Mouse (Mus musculus) left cerebral cortex, adult 6 months (tissue): ENCODE data around the gene Ggt1. TPM values are rescaled to one million over a fixed set of nuclear protein-coding genes. Genes with fewer than 3 reads are reported as not detected.

Experiments
- long read RNA-seq, 2 experiments: library from polyadenylated mRNA; unstranded; transcript quantifications; one replicate each; pipeline ENCODE4 v2.0.0; 2019 to 2020
- polyA plus RNA-seq: library from polyadenylated mRNA; unstranded; fragments of <200 nt; fragmentation: Nextera tagmentation; gene quantifications from 2 replicates; pipeline ENCODE4 v1.2.3, GENCODE M21; 2021

Gene Ggt1
- 1.1 and 1.2 TPM in 2 replicates for polyA plus RNA-seq
- long read RNA-seq, experiment 1, partial matches to known transcripts, result 0 of 7 reads
- long read RNA-seq, experiment 1, other reads (novel, unspliced or antisense), result 7 of 7 reads
- long read RNA-seq, experiment 2, result 0 reads

GRCm38 (mm10) chr10:75561071-75561654 lies at the start of gene Ggt1:
Gene Ggt1, plus strand, starts transcription at chr10:75561604.

GRCm38 (mm10) chr10:75517073-75517757 lies 44.2 kb upstream of the Ggt1 start, which contains the start of gene Snrpd3:
Gene Snrpd3, plus strand, starts transcription at chr10:75517551.

GRCm38 (mm10) chr10:75517758-75518143 lies 43.7 kb upstream of the Ggt1 start, which contains the start of gene Gucd1:
Gene Gucd1, minus strand, starts transcription at chr10:75517972.

GRCm38 (mm10) chr10:75559676-75560548 lies 1.5 kb upstream of the Ggt1 start, which contains the start of gene Lrrc75b:
Gene Lrrc75b, minus strand, starts transcription at chr10:75560330.

GRCm38 (mm10) chr10:75589129-75589528 lies 27.7 kb downstream of the Ggt1 start, which contains the start of gene Ggt5:
Gene Ggt5, plus strand, starts transcription at chr10:75589340.

Other genes with a start within 250 kb of the Ggt1 start
- 30.8 and 41.2 TPM in 2 replicates for gene Adora2a, start 244.7 kb upstream of the Ggt1 start, polyA plus RNA-seq
- gene Upb1, start 160.5 kb upstream of the Ggt1 start, polyA plus RNA-seq, result 0.28 and 0.29 TPM in 2 replicates
- gene Snrpd3, start 44.1 kb upstream of the Ggt1 start, polyA plus RNA-seq, result 82.8 and 119 TPM in 2 replicates
- 5.3 and 7.4 TPM in 2 replicates for gene Gucd1, start 43.6 kb upstream of the Ggt1 start, polyA plus RNA-seq
- 1.9 and 3.4 TPM in 2 replicates for gene Lrrc75b, start 1.3 kb upstream of the Ggt1 start, polyA plus RNA-seq
- gene Ggt5, start 27.7 kb downstream of the Ggt1 start, polyA plus RNA-seq, result 0.75 and 1.3 TPM in 2 replicates
- gene Susd2, start 82.4 kb downstream of the Ggt1 start, polyA plus RNA-seq, result 4.3 and 4.5 TPM in 2 replicates
- gene Cabin1, start 202.7 kb downstream of the Ggt1 start, polyA plus RNA-seq, result 18.0 and 21.6 TPM in 2 replicates
- gene Ddt, start 211.8 kb downstream of the Ggt1 start, polyA plus RNA-seq, result 192 and 230 TPM in 2 replicates
- gene Gm20441, start 219.3 kb downstream of the Ggt1 start, polyA plus RNA-seq, result not detected in 2 replicates
- 8.3 and 10.4 TPM in 2 replicates for gene Gstt3, start 219.8 kb downstream of the Ggt1 start, polyA plus RNA-seq
- gene Gstt1, start 237.0 kb downstream of the Ggt1 start, polyA plus RNA-seq, result 44.3 and 47.6 TPM in 2 replicates